Mouse (Mus musculus) MEL-GATA-1-ER (cell line): ENCODE measurements around the gene Pigyl.
"Not testable (repeated sequence)": the region's sequence is repeated elsewhere in the genome, so short reads cannot be mapped to it uniquely, and the experiment has no call there.

Experiments
- DNase-seq: peaks from one replicate; pipeline ENCODE4 v3.0.0-alpha.2; 2012; ENCODE audit warnings: low read depth; ENCODE audit errors: extremely low read depth

The Pigyl gene

DNA sequence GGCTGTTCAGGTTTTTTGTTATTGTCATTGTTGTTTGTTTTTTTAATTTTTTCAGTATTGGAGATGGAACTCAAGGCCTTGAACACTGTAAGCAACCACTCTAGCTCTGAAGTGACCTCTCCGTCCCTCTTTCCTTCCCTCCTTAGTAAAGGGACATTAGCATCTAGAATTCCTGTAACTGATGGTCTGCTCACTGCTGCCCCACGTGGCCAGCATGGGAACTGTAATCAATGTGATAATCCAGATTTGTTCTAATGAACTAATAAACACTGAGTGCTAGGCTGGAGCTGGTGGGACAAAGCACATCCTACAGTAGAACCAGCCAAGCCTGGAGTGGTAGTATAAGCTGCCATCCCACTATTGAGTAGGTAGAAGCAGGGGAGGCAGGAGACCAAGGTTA lies 18.2 kb upstream of the Pigyl start:
- DNase-seq: no peak

DNA sequence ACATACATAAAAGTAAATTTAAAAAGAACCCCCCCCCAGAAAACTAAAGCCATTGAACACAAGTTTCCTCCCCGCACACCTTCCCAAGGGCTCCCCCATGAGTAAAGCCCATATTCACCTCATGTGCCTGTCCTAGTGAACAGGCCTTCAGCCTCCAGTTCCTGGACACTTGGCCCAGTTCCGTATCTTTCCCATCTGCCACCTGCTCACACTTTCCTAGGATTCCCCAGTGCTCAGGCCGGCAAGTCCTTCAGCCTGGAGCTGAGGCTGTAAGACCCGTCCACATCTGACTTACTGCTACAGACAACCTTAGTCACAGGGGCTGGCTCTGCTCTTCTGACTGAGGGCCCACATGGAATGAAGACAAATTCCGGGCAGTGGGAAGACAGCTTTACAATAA lies 16.9 kb upstream of the Pigyl start:
- DNase-seq: no peak

DNA sequence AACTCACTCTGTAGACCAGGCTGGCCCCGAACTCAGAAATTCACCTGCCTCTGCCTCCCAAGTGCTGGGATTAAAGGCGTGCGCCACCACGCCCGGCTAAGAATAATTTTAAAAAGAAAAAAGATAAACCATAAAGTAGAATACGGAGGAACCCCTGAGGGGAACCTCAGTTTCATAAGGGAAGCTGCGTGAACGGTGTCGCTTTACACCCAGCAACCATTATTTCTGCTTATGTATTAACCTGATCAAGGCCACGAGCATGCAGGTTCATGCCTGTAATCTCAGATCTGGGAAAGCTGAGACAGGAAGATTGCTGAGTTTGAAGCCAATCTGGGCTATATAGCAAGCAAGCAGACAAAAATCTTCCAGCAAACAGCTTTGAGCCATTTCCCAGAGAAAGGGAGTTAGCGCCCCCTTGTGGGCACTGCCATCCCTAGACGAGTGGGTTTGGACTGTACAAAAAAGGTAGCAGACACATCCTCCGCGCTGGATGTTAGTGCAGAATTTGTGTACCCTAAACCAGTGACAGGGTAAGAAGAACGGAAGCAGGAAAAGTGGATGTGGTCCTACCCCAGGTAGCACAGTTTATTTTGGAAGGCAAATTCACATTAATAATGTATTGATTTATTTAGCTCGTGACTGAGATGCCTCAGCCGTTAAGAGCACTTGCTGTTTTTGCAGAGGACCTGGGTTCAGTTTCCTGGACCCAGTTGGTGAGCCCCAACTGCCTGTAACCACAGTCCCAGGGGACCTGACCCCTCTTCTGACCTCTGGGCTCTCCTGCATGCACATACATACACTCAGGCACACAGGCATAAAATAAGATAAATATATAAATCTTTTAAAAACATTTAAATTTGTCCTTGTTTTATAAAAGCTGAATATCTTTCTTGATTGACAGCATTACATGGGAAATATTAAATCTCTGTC lies 13.3 kb upstream of the Pigyl start:
- DNase-seq: peak; percentile 77

DNA sequence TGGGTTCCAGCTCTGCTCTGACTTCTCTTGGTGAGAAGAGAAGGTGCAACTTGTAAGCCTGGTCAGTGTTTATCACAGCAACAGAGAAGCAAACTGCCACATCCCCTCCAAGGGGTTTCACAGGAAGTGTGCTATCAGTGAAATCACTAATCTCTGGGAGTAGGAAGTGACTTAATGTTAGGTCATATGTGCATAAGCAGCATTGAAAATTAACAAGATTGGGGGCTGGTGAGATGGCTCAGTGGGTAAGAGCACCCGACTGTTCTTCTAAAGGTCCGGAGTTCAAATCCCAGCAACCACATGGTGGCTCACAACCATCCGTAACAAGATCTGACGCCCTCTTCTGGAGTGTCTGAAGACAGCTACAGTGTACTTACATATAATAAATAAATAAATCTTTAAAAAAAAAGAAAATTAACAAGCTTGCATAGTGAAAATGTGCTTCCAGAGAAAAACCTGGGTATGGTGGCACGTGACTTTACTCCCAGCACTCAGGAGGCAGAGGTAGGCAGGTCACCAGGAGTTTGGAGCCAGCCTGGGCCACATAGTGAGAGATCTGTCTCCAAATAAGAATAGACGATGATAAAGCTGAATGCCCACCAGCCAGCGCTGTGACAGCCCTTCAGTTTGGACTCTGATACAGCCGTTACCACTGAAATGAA lies 12.2 kb upstream of the Pigyl start:
- no peak for DNase-seq

DNA sequence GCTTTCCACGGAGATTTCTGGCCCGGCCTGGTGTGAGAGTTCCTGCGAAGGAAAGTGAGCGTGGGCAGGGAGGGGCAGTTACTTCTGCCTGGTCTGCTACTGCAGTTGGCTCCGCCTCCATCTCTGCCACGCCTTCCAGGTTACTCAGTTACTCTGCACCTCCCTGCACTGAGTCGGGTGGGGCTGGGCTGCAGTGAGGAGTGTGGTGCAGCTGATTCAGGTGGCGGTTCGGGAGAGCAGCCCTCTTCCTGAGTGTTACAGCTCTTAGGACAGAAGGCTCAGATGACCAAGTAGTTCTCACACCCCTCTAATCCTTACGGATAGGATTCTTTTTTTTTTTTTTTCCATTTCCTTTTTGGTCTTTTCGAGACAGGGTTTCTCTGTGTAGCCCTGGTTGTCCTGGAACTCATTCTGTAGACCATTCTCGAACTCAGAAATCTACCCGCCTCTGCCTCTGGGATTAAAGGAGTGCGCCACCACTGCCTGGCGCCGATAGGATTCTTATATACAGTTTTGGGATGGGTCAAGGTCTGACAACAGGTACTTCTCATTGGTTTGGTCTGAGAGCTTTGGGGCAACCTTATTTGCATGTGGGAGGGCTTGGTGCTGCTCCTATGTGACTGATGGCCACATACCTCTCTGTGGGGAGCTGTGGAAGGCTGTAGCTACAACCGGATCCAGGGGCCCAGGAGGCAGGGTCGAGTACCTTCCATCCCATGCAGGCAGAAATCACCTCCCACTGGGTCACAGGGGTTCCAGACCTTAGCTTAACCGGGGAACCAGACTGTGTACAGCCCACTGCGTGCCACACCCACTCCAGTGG lies 7.0 kb upstream of the Pigyl start:
- no peak for DNase-seq

DNA sequence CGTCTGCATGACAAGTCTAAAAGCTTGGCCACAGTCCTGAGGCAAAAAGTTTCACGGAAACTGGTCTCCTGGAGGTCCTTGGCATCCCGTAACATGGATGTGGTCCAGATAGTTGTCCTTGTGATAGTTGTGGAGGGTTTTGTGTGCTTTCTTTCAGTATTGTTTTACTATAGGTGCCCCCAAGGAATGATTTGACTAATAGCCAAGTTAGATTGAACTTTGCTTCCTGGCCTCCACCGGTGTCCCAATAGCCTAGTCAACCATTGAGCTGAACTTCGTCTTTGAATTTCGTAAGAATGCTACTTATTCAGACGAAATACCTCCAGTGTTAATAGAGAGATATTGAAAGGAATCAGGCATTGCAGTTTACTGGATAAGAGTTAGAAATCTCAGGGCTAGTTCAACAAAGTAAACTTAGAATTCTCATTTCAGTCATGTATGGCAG lies 6.4 kb upstream of the Pigyl start:
- DNase-seq: not testable (repeated sequence)

DNA sequence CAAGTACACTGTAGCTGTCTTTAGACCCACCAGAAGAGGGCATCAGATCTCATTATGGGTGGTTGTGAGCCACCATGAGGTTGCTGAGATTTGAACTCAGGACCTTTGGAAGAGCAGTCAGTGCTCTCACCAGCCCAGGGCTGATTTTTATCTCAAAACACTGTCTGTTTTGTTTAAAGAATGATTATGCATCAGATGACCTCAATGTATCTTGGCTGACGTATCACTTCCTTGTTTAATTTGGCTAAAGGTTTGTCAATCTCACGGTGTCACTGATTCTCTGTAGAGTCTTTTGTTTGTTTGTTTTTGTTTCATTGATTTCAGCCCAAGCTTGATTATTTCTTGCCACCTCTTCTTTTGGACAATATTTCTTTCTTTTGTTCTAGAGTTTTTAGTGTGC lies 5.7 kb upstream of the Pigyl start:
- DNase-seq: no peak

DNA sequence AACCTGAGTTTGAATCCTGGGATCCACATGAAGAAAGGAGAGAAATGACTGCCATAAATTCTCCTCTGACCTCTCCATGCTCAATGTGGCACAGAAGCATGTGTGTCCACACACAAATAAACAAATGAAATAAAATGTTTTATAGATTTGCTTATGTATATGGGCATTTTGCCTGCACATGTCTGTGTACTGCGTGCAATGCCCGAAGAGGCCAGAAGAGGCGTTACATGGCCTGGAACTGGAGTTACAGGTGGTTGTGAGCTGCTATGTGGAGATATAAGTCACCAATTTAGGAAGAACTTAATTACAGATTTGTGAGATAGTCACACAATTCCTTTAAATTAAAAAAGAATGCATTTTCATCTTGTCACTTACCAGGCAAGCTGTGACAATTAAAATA lies 2.8 kb upstream of the Pigyl start:
- DNase-seq: no peak

DNA sequence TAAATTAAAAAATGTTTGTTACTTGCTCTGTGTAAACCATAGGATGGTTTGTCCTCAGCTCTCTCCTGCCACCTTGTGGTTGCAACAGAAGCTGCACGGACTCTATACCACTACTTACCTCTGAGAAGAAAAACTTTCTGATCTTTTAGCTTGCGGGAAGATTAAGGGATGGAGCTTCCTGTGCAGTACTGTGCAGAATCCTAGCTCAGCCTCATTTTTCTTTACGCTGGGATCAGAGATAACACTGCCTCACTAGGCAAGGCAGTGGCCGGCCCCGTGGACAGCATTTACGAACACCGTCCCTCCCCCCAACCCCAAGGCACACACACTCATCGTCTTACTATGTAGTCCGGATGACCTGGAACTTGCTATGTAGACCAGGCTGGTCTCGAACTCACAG lies 1.0 kb upstream of the Pigyl start:
- peak; percentile 91 for DNase-seq

DNA sequence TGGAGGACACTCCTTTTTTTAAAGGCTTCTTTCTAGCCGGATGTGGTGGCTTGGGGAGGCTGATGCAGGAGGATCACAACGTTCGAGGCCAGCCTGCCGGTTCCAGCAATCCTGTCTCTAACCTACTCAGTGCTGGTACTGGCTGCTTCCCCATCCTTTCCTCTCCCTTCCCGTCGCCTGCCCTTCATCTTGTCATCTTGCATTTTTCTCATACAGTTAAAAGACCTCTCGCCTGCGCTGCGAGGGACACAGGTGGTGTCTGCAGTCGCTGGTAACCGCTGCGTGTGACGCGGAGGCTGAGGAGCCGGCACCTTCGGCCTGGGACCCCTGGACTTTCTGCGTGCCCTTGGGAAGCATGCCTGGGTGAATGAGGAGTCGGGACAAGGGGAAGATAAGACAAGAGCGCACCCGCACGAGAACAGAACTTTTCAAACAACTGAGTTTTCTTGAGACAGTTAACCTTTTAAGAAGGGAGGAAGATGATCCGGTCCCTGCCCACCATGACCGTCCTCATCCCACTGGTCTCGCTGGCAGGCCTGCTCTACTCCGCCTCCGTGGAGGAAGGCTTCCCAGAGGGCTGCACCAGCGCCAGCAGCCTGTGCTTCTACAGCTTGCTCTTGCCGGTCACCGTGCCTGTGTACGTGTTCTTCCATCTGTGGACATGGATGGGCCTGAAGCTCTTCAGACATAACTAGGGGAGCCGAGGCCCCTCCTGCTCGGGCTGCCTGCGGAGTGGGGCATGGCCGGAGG lies 1.0 kb downstream of the Pigyl start:
- DNase-seq: no peak

DNA sequence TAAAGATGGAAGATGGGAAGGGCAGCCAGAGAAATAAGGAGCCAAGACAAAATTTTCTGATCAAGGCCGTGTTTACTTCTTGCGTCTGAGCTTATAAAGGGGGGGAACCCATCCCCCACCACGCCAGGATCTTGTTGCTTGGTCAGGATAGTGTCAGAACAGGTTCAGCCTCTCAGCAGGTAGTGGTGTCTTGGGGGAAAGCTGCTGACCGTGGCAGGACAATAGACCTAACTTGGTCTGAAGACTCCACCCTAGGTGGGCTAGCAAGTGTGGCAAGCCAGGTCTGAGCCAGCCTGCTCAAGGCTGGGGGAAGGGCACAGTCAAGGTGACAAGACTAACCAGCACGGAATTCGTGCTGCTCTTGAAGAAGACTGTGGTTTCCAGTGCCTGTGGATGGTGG lies 4.7 kb downstream of the Pigyl start:
- no peak for DNase-seq

DNA sequence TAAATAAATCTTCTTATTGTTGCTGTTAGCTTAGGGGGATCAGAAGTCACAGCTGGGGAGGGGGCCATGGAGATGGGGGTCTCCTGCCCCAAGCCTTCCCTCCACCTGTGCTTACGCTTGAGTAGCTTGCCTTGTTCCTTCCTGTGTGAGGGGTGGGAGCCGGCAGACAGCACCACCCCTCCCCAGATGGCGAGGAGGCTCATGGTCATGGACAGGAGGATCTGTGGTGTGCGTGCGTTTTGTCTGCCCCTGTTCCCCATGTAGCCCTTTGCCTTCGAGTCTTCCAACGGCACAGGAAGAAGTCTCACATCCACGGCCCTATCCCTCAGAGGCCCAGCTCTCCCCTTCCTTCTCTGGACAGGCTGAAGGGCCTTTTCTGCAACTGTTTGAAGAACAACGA lies 5.7 kb downstream of the Pigyl start:
- DNase-seq: no peak

DNA sequence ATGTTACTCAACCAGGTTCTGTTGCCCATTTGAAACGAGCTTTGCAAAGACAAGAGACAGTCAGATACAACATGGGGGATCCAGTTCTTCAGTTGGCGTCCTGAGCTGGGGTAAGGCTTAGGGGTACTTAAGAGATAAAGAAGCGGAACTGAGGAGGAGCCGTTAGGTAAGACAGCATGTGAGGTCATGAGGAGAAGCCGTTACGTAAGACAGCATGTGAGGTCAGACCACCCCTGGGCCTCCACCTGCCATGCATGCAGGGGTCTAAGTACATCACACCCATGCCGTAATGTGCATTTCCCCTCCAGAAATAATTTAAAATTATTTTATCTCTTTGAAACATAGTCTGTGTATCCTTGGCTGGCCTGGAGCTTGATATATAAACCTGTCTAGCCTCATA lies 6.3 kb downstream of the Pigyl start:
- DNase-seq: no peak

DNA sequence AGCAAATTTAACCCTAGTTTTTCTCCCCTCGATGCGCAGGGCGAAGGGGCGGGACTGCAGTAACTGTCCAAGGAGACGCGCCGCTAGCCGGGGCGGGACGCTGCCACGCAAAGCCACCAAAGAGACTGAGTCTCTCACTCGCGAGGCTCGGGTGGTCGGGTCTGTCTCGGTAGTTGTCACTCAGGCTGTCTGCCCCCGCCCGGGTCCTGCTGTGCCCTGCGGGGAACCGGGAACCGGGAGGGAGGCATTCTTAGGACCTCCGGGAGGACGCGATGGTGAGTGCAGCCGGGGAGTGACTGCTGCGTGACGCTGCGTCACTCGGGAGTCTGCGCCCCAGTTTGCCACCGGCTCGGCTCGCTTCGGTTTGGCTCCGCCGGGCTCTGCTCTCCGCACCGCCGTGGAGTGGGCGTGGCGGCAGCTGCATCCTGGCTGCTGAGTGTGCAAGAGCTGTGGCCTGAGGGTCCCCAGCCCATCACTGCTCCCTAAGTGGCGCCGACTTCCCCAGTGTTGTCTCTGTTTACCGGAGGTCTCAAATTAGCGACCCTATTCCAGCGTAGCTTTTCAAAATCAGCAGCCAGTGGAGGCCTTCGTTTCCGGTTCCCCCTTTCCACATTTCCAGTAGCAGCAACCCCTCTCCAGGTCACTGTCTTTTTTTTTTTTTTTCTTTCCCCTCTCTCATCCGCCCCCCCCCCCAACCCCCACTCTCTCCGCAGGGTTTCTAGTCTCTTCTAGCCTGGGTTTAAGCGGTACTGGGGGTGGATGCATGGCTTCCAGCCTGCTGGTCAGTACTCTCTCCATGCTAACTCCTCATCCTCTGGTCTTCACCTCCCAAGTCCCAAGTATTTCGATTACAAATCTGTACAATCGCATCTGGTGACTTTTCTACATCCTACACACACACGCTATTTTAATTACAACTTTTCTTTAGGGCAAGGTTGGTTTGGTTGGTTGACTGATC lies 8.3 kb downstream of the Pigyl start:
- DNase-seq: no peak

DNA sequence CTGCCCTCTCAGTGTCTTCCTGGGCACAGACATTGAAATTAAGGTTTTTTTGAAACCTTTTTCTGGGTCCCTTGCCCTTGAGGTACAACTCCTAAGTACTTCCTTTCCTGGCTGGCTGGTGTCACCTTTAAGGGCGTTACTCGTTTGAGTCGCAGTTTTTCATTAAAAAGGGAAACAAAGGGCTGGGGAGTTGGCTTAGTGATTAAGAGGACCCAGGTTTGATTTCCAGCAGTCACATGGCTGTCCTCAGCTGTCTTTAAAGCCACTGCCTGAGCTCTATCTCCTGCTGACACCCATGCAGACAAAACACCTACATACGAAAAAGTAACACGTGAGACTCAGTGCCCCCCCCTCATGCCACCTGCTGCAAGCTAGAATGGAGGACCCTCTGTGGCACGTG lies 9.3 kb downstream of the Pigyl start:
- no peak for DNase-seq

DNA sequence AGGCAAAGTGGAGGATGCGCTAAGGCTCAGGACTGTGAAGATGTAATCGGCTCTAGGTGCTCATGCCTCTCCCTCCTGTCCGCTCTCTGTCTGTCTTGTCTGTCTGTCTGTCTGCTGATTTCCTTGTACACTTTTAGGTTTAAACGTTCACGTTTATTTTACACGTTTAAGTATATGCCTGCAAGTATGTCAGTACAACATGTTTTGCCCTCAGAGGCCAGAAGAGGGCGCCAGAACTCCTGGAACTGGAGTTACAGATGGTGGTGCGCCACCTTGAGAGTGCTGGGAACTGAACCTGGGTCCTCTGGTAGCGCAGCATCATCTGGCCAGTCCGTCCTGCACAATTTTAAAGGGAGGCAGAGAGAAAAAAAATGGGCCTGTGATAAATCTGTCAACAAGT lies 10.0 kb downstream of the Pigyl start:
- no peak for DNase-seq

DNA sequence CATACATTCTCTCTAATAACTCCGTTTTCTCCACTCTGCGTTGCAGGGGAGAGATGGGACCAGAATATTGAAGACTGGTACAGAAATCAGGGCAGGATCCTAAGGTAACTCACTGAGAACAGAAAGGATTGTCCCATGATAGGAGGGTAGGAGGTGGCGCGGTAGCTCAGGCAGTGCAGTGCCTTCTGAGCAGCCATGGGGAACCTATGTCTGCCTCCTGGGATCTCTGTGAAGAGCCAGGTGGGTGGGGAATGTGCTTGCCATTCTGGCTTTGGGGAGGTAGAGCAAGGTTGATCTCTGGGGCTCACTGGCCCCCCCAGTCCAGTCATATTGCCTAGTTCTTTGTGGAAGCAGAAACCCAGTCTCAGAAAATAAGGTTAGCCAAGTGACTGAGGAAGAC lies 11.1 kb downstream of the Pigyl start:
- DNase-seq: no peak

DNA sequence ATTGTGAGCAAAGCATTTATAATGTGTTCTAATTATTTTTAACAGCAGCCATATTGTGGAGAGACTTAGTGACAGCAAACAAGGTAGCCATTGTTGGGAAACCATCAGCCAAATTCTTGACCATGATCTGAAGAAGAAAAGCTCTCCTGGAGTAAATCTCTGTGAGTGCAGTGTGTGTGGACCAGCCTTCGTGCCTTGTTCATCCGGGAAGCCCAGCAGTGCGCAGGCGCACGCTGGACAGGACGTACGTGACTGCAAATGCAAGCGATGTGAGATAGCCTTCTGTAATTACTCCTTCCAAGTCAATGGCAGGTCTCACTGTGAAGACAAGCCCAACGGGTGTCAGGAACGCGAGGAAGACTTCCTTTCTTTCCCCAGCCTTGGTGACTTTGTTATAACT lies 12.7 kb downstream of the Pigyl start:
- DNase-seq: no peak

DNA sequence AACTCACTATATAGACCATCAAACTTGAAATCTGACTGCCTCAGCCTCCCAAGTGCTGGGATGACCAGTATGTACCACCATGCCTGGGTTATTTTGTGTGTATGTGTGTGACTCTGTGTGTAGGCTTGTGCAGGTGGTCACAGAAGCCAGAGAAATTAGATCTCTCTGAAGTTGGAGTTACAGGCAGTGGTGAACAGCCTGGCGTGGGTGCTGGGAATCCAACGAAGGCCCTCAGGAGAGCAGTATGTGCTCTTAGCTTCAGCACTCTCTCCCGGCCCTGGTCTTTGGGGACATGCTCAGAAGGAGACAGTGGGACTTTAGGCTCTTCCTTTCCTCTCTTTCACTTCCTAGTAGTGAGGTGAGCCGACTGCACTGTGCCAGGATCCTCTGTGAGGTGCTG lies 15.7 kb downstream of the Pigyl start:
- no peak for DNase-seq

DNA sequence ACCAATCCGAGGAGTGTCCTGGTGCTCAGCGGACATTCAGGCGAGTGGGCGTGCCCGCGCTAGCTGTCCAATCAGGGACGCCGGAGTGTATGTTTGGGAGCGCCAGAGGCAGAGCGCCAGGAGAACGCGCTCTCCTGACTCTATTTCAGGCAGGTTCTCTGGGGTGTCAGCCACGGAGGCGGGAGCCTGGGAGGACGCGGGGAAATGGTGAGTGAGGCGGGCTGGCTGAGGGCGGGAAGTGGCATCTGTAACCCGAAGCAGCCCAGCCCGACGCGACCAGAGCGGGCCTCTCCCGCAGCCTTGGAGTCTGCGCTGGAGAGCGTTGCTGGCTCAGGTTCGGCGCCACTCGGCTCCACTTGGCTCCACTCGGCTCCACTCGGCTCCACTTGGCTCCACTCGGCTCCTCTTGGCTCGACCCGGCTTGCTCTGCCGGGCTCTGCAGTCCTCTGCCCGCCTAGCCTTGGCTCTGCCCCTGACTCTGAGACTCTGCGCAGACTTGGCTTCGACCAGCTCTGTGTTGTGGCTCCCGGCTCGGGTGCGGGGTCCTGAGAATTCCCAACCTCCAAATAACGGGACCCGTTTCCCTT lies 31.5 kb downstream of the Pigyl start, which contains the start of gene Zfp872:
Gene Zfp872 (plus strand): TSS at position 66 of the 587 bp plus-strand sequence.
- DNase-seq: no peak
